Mouse (Mus musculus): ENCODE results near the gene Ptprg.

GRCm38 (mm10) chr14:11731223-11731920, 178.0 kb downstream of the Ptprg start:
- TF ChIP-seq CTCF (IDR thresholded peaks at IDR 0.05; ENCODE audit: control insufficient read depth, insufficient read depth, insufficient replicate concordance, low read depth, low read length) (no peak), POLR2A (IDR thresholded peaks at IDR 0.05; ENCODE audit: control insufficient read depth, low read depth, low read length) (no peak)
